Mouse (Mus musculus) myocyte (in vitro differentiated cells): Measurements from ENCODE around the gene AY074887. TPM values are rescaled to one million over a fixed set of nuclear protein-coding genes. Genes with fewer than 3 reads are reported as not detected.
A peak's percentile ranks its signal among the peaks of the same experiment; 100 is the strongest.

ENCODE experiments used
- H3K27me3 ChIP-seq: one replicate; pipeline ENCODE4 v1.6.1; 2011; ENCODE audit not compliant: control insufficient read depth, insufficient read depth, insufficient read length
- H3K36me3 ChIP-seq: one replicate; pipeline ENCODE4 v1.6.1; 2011; ENCODE audit not compliant: control insufficient read depth, insufficient read depth
- H3K4me2 ChIP-seq: one replicate; pipeline ENCODE4 v1.6.1; 2011; ENCODE audit warnings: low read depth, control low read depth
- H3K4me3 ChIP-seq: one replicate; pipeline ENCODE4 v1.5.1; 2011; ENCODE audit warnings: mild to moderate bottlenecking, control low read depth, moderate library complexity
- H3K79me2 ChIP-seq: one replicate; pipeline ENCODE4 v1.6.1; 2011; ENCODE audit not compliant: control insufficient read depth, insufficient read depth
- H3ac ChIP-seq: one replicate; pipeline ENCODE4 v1.6.1; 2011; ENCODE audit not compliant: control insufficient read depth, insufficient read length
- CEBPB ChIP-seq: IDR thresholded peaks from 2 replicates; pipeline ENCODE4 v1.6.1; 2011; ENCODE audit warnings: mild to moderate bottlenecking, moderate library complexity; ENCODE audit not compliant: poor library complexity, insufficient read depth, severe bottlenecking
- E2F4 ChIP-seq: IDR thresholded peaks from one replicate; pipeline ENCODE4 v1.6.1; 2011; ENCODE audit warnings: mild to moderate bottlenecking, control low read depth, moderate library complexity; ENCODE audit not compliant: insufficient read depth
- MAX ChIP-seq: IDR thresholded peaks from one replicate; pipeline ENCODE4 v1.6.1; 2011; ENCODE audit warnings: low read depth, mild to moderate bottlenecking, control low read depth
- MYOD1 ChIP-seq, 3 experiments: IDR thresholded peaks; one replicate each; pipeline ENCODE4 v1.6.1; 2011; ENCODE audit warnings: control low read depth in 2 of 3, low read depth in 2 of 3, mild to moderate bottlenecking in 2 of 3, moderate library complexity in 1 of 3; ENCODE audit not compliant: insufficient read length in 2 of 3, control insufficient read depth in 1 of 3
- MYOG ChIP-seq, 3 experiments: IDR thresholded peaks; one replicate each; pipeline ENCODE4 v1.6.1; 2011; ENCODE audit warnings: control low read depth in 2 of 3, low read depth in 2 of 3, mild to moderate bottlenecking in 2 of 3; ENCODE audit not compliant: insufficient read length in 2 of 3, control insufficient read depth in 1 of 3, insufficient read depth in 1 of 3
- POLR2A ChIP-seq: IDR thresholded peaks from one replicate; pipeline ENCODE4 v1.6.1; 2011; ENCODE audit warnings: low read depth, mild to moderate bottlenecking, control low read depth, moderate library complexity; ENCODE audit not compliant: insufficient read length
- POLR2AphosphoS2 ChIP-seq: IDR thresholded peaks from one replicate; pipeline ENCODE4 v1.6.1; 2011; ENCODE audit warnings: low read depth, control low read depth; ENCODE audit not compliant: insufficient read length
- REST ChIP-seq: IDR thresholded peaks from one replicate; pipeline ENCODE4 v1.6.1; 2011; ENCODE audit warnings: mild to moderate bottlenecking, control low read depth, moderate library complexity; ENCODE audit not compliant: insufficient read depth, insufficient read length
- SRF ChIP-seq: IDR thresholded peaks from one replicate; pipeline ENCODE4 v1.6.1; 2011; ENCODE audit warnings: low read depth; ENCODE audit not compliant: control insufficient read depth, insufficient read length
- TCF12 ChIP-seq: IDR thresholded peaks from one replicate; pipeline ENCODE4 v1.6.1; 2011; ENCODE audit warnings: mild to moderate bottlenecking, control low read depth; ENCODE audit not compliant: poor library complexity, insufficient read depth, severe bottlenecking
- TCF3 ChIP-seq: IDR thresholded peaks from one replicate; pipeline ENCODE4 v1.6.1; 2011; ENCODE audit warnings: low read depth, control low read depth; ENCODE audit not compliant: insufficient read length
- USF1 ChIP-seq: IDR thresholded peaks from one replicate; pipeline ENCODE4 v1.6.1; 2011; ENCODE audit warnings: low read depth, mild to moderate bottlenecking, control low read depth, moderate library complexity
- polyA plus RNA-seq: library from polyadenylated mRNA; unstranded; fragments of >200 nt; fragmentation: generic; extraction: Trizol; gene quantifications from one replicate; pipeline ENCODE4 v1.2.1, GENCODE M21; 2012; ENCODE audit warnings: missing spikeins

The AY074887 gene
- polyA plus RNA-seq, 1 experiment, result 0.08 TPM

GRCm38 (mm10) chr9:54918191-54918590 is 32.6 kb downstream of the AY074887 start:
- H3K4me2 ChIP-seq, result no peak overlapping the region
- H3K36me3 ChIP-seq, result no peaks in the 10 kb centered on the region
- TF ChIP-seq POLR2A, result no peak
- TF ChIP-seq USF1, result no peak
- no peak for TF ChIP-seq TCF12
- no peak for TF ChIP-seq TCF3
- no peak for TF ChIP-seq MAX
- no peak for TF ChIP-seq REST
- no peak overlapping the region for H3ac ChIP-seq
- no peaks in the 10 kb centered on the region for H3K79me2 ChIP-seq
- no peak overlapping the region for H3K4me3 ChIP-seq
- H3K27me3 ChIP-seq, result no peaks in the 10 kb centered on the region

DNA sequence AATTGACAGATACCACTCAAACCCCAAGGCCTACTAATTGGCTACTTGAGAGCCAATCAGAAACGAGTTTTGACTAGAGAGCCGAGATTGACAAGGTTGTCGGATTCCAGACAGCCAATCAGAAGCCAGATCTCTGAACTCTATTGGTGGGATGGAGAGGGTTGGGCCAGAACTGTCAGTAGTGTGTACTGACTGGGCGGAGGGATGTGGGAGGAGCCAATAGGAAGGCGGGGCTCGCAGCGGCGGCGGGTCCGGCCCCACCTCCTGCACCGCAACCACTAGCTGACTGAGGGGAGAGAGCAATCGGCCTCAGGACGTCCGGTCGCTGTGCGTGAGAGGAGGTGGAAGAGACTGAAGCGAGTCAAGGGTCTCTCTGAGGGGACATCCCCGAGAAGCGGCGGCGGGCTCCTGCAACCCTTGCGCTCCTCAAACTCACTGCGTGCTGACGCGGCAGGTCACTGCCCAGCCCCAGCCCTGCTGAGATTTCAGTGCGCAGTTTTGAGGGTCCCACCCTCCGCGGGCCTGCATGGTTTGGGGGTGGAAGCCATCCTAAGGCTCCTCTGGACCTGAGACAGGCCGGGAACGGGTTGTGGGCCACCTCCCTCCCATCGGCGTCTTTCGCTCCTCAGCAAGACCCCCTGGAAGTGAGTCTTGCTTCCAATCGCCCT is 33.7 kb downstream of the AY074887 start, which contains the start of gene Hykk:
TSS of gene Hykk (plus strand) at position 274 of the 668 bp plus-strand sequence.
- Histone ChIP-seq H3K79me2 (no peaks in the 10 kb centered on the region), H3K4me2 (peak within 1 kb of the TSS; percentile 34), H3K4me3 (peak within 1 kb of the TSS; percentile 4), H3K36me3 (no peaks in the 10 kb centered on the region), H3K27me3 (no peaks in the 10 kb centered on the region), H3ac (no peak within 1 kb of the TSS)
- TF ChIP-seq MAX, result no peak
- TF ChIP-seq POLR2A, result peak; percentile 47
- no peak for TF ChIP-seq POLR2AphosphoS2

GRCm38 (mm10) chr9:54916401-54916800 is 34.4 kb downstream of the AY074887 start:
- TF ChIP-seq POLR2A (no peak), E2F4 (no peak), CEBPB (no peak), MAX (no peak), MYOD1 (IDR thresholded peaks at IDR 0.05; ENCODE audit: control insufficient read depth in 1 of 3, insufficient read length in 2 of 3, low read depth in 2 of 3) (no peak), SRF (no peak), USF1 (no peak), POLR2AphosphoS2 (no peak), REST (no peak), TCF12 (no peak), TCF3 (no peak), MYOG (IDR thresholded peaks at IDR 0.05; ENCODE audit: control insufficient read depth in 1 of 3, insufficient read depth in 1 of 3, insufficient read length in 2 of 3, low read depth in 2 of 3) (no peak)
- H3K4me3 ChIP-seq, result no peak overlapping the region
- no peaks in the 10 kb centered on the region for H3K79me2 ChIP-seq
- no peak overlapping the region for H3K4me2 ChIP-seq
- no peak overlapping the region for H3ac ChIP-seq
- H3K27me3 ChIP-seq, result no peaks in the 10 kb centered on the region
- H3K36me3 ChIP-seq, result peaks cover 6% of the 10 kb centered on the region

DNA sequence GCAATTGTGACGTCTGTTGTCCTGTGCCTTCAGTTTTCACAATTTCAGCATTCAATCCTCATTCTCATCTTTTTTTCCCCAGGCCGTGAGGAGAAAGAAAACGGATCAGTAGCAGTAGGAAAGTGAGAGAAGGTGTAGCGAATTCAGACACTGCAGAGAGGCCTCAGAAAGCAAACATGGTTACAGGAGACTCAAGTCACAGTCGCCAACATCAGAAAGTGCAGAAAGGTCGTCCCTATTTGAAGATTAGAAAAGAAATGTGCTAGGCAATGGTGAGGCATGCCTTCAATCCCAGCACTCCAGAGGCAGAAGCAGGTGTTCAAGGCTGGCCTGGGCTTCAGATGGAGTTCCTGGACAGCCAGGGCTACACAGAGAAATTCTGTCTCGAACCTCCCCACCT is 35.2 kb downstream of the AY074887 start:
- H3K4me2 ChIP-seq, result no peak overlapping the region
- TF ChIP-seq POLR2A, result no peak
- TF ChIP-seq TCF12, result no peak
- TF ChIP-seq SRF, result no peak
- no peak for TF ChIP-seq TCF3
- TF ChIP-seq REST, result no peak
- no peak for TF ChIP-seq E2F4
- TF ChIP-seq MYOD1 (IDR thresholded peaks at IDR 0.05; ENCODE audit: control insufficient read depth in 1 of 3, insufficient read length in 2 of 3, low read depth in 2 of 3), result no peak
- TF ChIP-seq USF1, result no peak
- TF ChIP-seq MYOG (IDR thresholded peaks at IDR 0.05; ENCODE audit: control insufficient read depth in 1 of 3, insufficient read depth in 1 of 3, insufficient read length in 2 of 3, low read depth in 2 of 3), result no peak
- H3ac ChIP-seq, result no peak overlapping the region
- H3K36me3 ChIP-seq, result peaks cover 13% of the 10 kb centered on the region
- H3K27me3 ChIP-seq, result no peaks in the 10 kb centered on the region
- no peaks in the 10 kb centered on the region for H3K79me2 ChIP-seq
- H3K4me3 ChIP-seq, result no peak overlapping the region

GRCm38 (mm10) chr9:54909446-54909845 is 41.4 kb downstream of the AY074887 start:
- Histone ChIP-seq H3ac (no peak overlapping the region), H3K4me2 (peak overlapping the region; percentile 13), H3K36me3 (peaks cover 45% of the 10 kb centered on the region), H3K79me2 (no peaks in the 10 kb centered on the region), H3K4me3 (no peak overlapping the region), H3K27me3 (no peaks in the 10 kb centered on the region)
- TF ChIP-seq MAX (no peak), REST (no peak), CEBPB (peak; percentile 77), E2F4 (no peak), MYOG (IDR thresholded peaks at IDR 0.05; ENCODE audit: control insufficient read depth in 1 of 3, insufficient read depth in 1 of 3, insufficient read length in 2 of 3, low read depth in 2 of 3) (no peak), TCF12 (no peak)

Other genes starting within 250 kb of the AY074887 start
- 41.7 TPM for gene Wdr61, start 216.5 kb downstream of the AY074887 start, polyA plus RNA-seq
- 0.13 TPM for gene Crabp1, start 186.2 kb downstream of the AY074887 start, polyA plus RNA-seq
- 9.4 TPM for gene Ireb2, start 87.2 kb downstream of the AY074887 start, polyA plus RNA-seq
- gene Hykk, start 33.7 kb downstream of the AY074887 start, polyA plus RNA-seq, result 0.04 TPM
- gene Psma4, start 208 bp downstream of the AY074887 start, polyA plus RNA-seq, result 166 TPM
- not detected for gene Chrna5, start 29.9 kb upstream of the AY074887 start, polyA plus RNA-seq
- gene Chrna3, start 75.6 kb upstream of the AY074887 start, polyA plus RNA-seq, result not detected
- 0.01 TPM for gene Chrnb4, start 97.8 kb upstream of the AY074887 start, polyA plus RNA-seq
- 8.9 TPM for gene Ube2q2, start 197.9 kb upstream of the AY074887 start, polyA plus RNA-seq